Mouse (Mus musculus) cerebral cortex, adult 2 months (tissue): ENCODE results near the gene Ralgps1.

Source experiments
- WGBS: fragments of 180-500 bp; shearing (Covaris S2); methylation state at CpG from one replicate; pipeline ENCODE4 v1.1.7; 2018; 5-methylcytosine and 5-hydroxymethylcytosine counted together

Gene Ralgps1

GRCm38 (mm10) chr2:33132306-33132705, 239.0 kb downstream of the Ralgps1 start:
- 8% methylated on average over 7 of the region's 7 CpGs for WGBS

- under 1% methylated on average over 22 of the region's 22 CpGs for WGBS
Observed at GRCm38 (mm10) chr2:33131500-33132092, 239.7 kb downstream of the Ralgps1 start, which contains the start of gene Garnl3. Garnl3 (minus strand) TSS chr2:33131654.

- WGBS, result under 1% methylated on average over 55 of the region's 55 CpGs
Observed at GRCm38 (mm10) chr2:33130526-33131483, 240.5 kb downstream of the Ralgps1 start.

GRCm38 (mm10) chr2:33130141-33130525, 241.2 kb downstream of the Ralgps1 start:
- under 1% methylated on average over 33 of the region's 33 CpGs for WGBS

GRCm38 (mm10) chr2:33129696-33130095, 241.6 kb downstream of the Ralgps1 start:
- WGBS, result 3% methylated on average over 10 of the region's 10 CpGs

GRCm38 (mm10) chr2:33129005-33129404, 242.3 kb downstream of the Ralgps1 start:
- WGBS, result 82% methylated on average over 2 of the region's 2 CpGs

GRCm38 (mm10) chr2:33127271-33127670, 244.0 kb downstream of the Ralgps1 start:
- WGBS, result 71% methylated on average over 2 of the region's 2 CpGs

- 70% methylated on average over 6 of the region's 6 CpGs for WGBS
Observed at GRCm38 (mm10) chr2:33122856-33123255, 248.4 kb downstream of the Ralgps1 start.

- WGBS, result 85% methylated on average over 8 of the region's 8 CpGs
Observed at GRCm38 (mm10) chr2:33100536-33100935, 270.8 kb downstream of the Ralgps1 start.

GRCm38 (mm10) chr2:33097326-33097725, 274.0 kb downstream of the Ralgps1 start:
- WGBS, result 92% methylated on average over 12 of the region's 12 CpGs

GRCm38 (mm10) chr2:33095221-33095671, 276.0 kb downstream of the Ralgps1 start:
- 36% methylated on average over 10 of the region's 10 CpGs for WGBS

- 60% methylated on average over 8 of the region's 8 CpGs for WGBS
Observed at GRCm38 (mm10) chr2:33090620-33091520, 280.4 kb downstream of the Ralgps1 start.

GRCm38 (mm10) chr2:33090033-33090400, 281.3 kb downstream of the Ralgps1 start:
- 44% methylated on average over 1 of the region's 1 CpGs for WGBS

- WGBS, result 79% methylated on average over 5 of the region's 5 CpGs
Observed at GRCm38 (mm10) chr2:33089356-33090032, 281.8 kb downstream of the Ralgps1 start.

- WGBS, result 58% methylated on average over 7 of the region's 7 CpGs
Observed at GRCm38 (mm10) chr2:33086671-33087363, 284.5 kb downstream of the Ralgps1 start.

- WGBS, result 33% methylated on average over 7 of the region's 7 CpGs
Observed at GRCm38 (mm10) chr2:33086016-33086596, 285.2 kb downstream of the Ralgps1 start.

- 82% methylated on average over 3 of the region's 3 CpGs for WGBS
Observed at GRCm38 (mm10) chr2:33084221-33084620, 287.1 kb downstream of the Ralgps1 start.
